Mouse (Mus musculus) hindlimb bud, embryonic 11.5 days (tissue): Measurements from ENCODE around the gene Kars.

ENCODE experiments used
- DNase-seq: peaks from one replicate; pipeline ENCODE4 v3.0.0-alpha.2; 2012; ENCODE audit warnings: low read depth, low spot score; ENCODE audit errors: extremely low spot score

Gene Kars

GRCm38 (mm10) chr8:111950846-111951245 is 60.3 kb downstream of the Kars start:
- no peak for DNase-seq

DNA sequence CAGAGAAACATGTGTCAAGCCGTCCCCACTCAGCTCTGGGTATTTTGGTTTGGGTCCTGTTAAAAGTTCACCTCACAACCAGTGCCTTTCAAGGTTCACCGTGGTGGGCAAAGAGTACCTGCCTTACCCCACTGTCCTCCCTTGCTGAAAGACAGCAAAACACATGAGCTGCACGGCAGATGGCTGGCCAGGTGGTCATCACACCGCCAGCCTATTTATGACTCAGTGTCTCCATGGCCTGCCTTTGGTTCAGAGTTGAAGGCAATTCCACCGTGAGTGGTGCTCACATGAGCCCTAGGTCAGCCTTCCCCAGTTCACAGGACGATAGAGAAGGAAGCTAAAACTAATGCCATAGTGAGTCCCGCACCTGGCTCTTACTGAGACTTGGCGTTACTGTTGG is 63.2 kb downstream of the Kars start:
- no peak for DNase-seq

DNA sequence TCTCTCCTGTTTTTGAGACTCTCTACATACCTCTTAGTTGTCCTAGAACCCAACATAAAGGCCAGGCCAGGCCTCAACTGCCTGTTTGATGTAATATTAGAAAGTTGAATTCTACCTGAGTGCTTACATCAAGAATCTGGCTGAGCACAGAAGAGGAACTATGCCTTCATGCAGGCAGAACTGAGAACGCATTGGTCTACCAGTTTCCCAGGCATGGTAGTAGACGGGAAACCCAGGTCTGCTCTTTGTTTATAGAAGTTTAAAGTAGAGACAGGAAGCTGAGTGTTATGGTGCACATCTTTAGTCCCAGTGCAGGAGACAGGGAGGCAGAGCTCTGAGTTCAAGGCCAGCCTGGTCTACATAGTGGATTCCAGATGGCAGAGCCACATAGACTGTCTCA is 64.0 kb downstream of the Kars start:
- DNase-seq = no peak

DNA sequence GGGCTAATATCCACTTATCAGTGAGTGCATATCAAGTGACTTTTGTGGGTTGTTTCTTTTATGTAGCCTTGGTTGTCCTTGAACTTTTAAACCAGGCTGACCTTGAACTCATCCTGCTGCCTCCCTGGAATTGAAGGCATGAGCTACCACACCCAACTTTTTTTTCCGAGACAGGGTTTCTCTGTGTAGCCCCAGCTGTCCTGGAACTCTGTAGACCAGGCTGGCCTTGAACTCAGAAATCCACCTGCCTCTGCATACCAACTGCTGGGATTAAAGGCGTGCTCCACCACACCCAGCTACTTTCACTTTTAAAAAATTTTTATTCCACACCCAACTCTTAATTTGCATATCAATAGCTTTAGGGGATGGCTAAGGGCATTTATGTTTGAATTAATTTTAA is 67.6 kb downstream of the Kars start:
- no peak for DNase-seq
